Mouse (Mus musculus) yolk sac, embryonic 10.5 days (tissue): Measurements from ENCODE around the gene Smg8.

Source experiments
- DNase-seq: peaks from one replicate; pipeline ENCODE4 v3.0.0-alpha.2; 2017; ENCODE audit warnings: low spot score

Gene Smg8

GRCm38 (mm10) chr11:87043052-87043451, 43.5 kb downstream of the Smg8 start:
- no peak for DNase-seq

- no peak for DNase-seq
Measured at GRCm38 (mm10) chr11:87039307-87039963, 47.1 kb downstream of the Smg8 start.

GRCm38 (mm10) chr11:87036180-87036579, 50.4 kb downstream of the Smg8 start:
- DNase-seq: no peak

GRCm38 (mm10) chr11:87028212-87028611, 58.4 kb downstream of the Smg8 start:
- DNase-seq: no peak
